Mouse (Mus musculus) embryonic facial prominence, embryonic 15.5 days (tissue): ENCODE results near the gene Sgms2. TPM values are rescaled to one million over a fixed set of nuclear protein-coding genes. Genes with fewer than 3 reads are reported as not detected.

Experiments
- ATAC-seq: fragments of 200-750 bp; cut with Nextera tagmentation; 2 replicates; pipeline ENCODE4 v1.8.0; 2017; ENCODE audit warnings: low read depth, moderate TSS enrichment; ENCODE audit not compliant: insufficient number of reproducible peaks, low FRiP score, low TSS enrichment
- H3K27ac ChIP-seq: fragments of 300-500 bp; sonication (generic); replicated peaks from 2 replicates; pipeline ENCODE4 v1.5.1; 2015; ENCODE audit warnings: mild to moderate bottlenecking, inconsistent platforms
- H3K27me3 ChIP-seq: fragments of 300-500 bp; sonication (generic); 2 replicates; pipeline ENCODE4 v1.6.1; 2015; ENCODE audit warnings: inconsistent platforms
- H3K36me3 ChIP-seq: fragments of 300-500 bp; sonication (generic); 2 replicates; pipeline ENCODE4 v1.6.1; 2015; ENCODE audit warnings: mild to moderate bottlenecking, inconsistent platforms
- H3K4me1 ChIP-seq: fragments of 300-500 bp; sonication (generic); 2 replicates; pipeline ENCODE4 v1.6.1; 2015; ENCODE audit warnings: inconsistent platforms
- H3K4me2 ChIP-seq: fragments of 300-500 bp; sonication (generic); replicated peaks from 2 replicates; pipeline ENCODE4 v1.6.1; 2015; ENCODE audit warnings: mild to moderate bottlenecking, inconsistent platforms
- H3K4me3 ChIP-seq: fragments of 300-500 bp; sonication (generic); replicated peaks from 2 replicates; pipeline ENCODE4 v1.5.1; 2015; ENCODE audit warnings: mild to moderate bottlenecking, inconsistent platforms
- H3K9ac ChIP-seq: fragments of 300-500 bp; sonication (generic); 2 replicates; pipeline ENCODE4 v1.6.1; 2015; ENCODE audit warnings: inconsistent platforms
- H3K9me3 ChIP-seq: fragments of 300-500 bp; sonication (generic); replicated peaks from 2 replicates; pipeline ENCODE4 v1.6.1; 2016; ENCODE audit warnings: inconsistent platforms
- WGBS: fragments of 180-500 bp; shearing (Covaris S2); methylation state at CpG from one replicate; pipeline ENCODE4 v1.1.7; 2015; 5-methylcytosine and 5-hydroxymethylcytosine counted together
- polyA plus RNA-seq: library from polyadenylated mRNA; unstranded; fragments of >200 nt; fragmentation: Nextera tagmentation; extraction: Ambion mirVana; gene quantifications from 2 replicates; pipeline ENCODE4 v1.2.1, GENCODE M21; 2015

Gene Sgms2
- polyA plus RNA-seq, 1 experiment from 2014 or later = 24.3 TPM

GRCm38 (mm10) chr3:131466371-131466770, 24.8 kb downstream of the Sgms2 start:
- ATAC-seq = no peak
- peaks cover 2% of the 10 kb centered on the region; the same call in 1 of the 2 replicates for H3K4me1 ChIP-seq
- H3K9ac ChIP-seq = no peak overlapping the region
- no peaks in the 10 kb centered on the region for H3K27me3 ChIP-seq
- WGBS = 86% methylated on average over 6 of the region's 6 CpGs
- H3K27ac ChIP-seq = no peak overlapping the region
- no peaks in the 10 kb centered on the region for H3K9me3 ChIP-seq
- H3K4me2 ChIP-seq = no peak overlapping the region
- no peak overlapping the region for H3K4me3 ChIP-seq
- no peaks in the 10 kb centered on the region for H3K36me3 ChIP-seq

- Histone ChIP-seq H3K4me1 (no peaks in the 10 kb centered on the region), H3K27me3 (no peaks in the 10 kb centered on the region), H3K9ac (no peak overlapping the region), H3K4me3 (no peak overlapping the region), H3K36me3 (no peaks in the 10 kb centered on the region), H3K9me3 (no peaks in the 10 kb centered on the region), H3K27ac (no peak overlapping the region), H3K4me2 (no peak overlapping the region)
- no peak for ATAC-seq
- 87% methylated on average over 3 of the region's 3 CpGs for WGBS
Observed at GRCm38 (mm10) chr3:131465536-131466260, 25.5 kb downstream of the Sgms2 start.

GRCm38 (mm10) chr3:131372996-131373395, 118.2 kb downstream of the Sgms2 start:
- Histone ChIP-seq H3K4me2 (no peak overlapping the region), H3K9me3 (no peaks in the 10 kb centered on the region), H3K36me3 (no peaks in the 10 kb centered on the region), H3K27ac (no peak overlapping the region), H3K4me3 (no peak overlapping the region), H3K27me3 (no peaks in the 10 kb centered on the region), H3K9ac (no peak overlapping the region), H3K4me1 (no peaks in the 10 kb centered on the region)
- ATAC-seq = no peak
- 77% methylated on average over 7 of the region's 7 CpGs for WGBS

GRCm38 (mm10) chr3:131368678-131369077, 122.5 kb downstream of the Sgms2 start:
- H3K4me2 ChIP-seq = no peak overlapping the region
- no peaks in the 10 kb centered on the region for H3K4me1 ChIP-seq
- no peak overlapping the region for H3K9ac ChIP-seq
- ATAC-seq = no peak
- no peaks in the 10 kb centered on the region for H3K9me3 ChIP-seq
- H3K27me3 ChIP-seq = no peaks in the 10 kb centered on the region
- WGBS = 84% methylated on average over 8 of the region's 8 CpGs
- H3K27ac ChIP-seq = no peak overlapping the region
- no peaks in the 10 kb centered on the region for H3K36me3 ChIP-seq
- no peak overlapping the region for H3K4me3 ChIP-seq

GRCm38 (mm10) chr3:131367452-131367851, 123.8 kb downstream of the Sgms2 start:
- Histone ChIP-seq H3K27me3 (no peaks in the 10 kb centered on the region), H3K4me2 (no peak overlapping the region), H3K4me3 (no peak overlapping the region), H3K4me1 (no peaks in the 10 kb centered on the region), H3K9ac (no peak overlapping the region), H3K9me3 (no peaks in the 10 kb centered on the region), H3K36me3 (no peaks in the 10 kb centered on the region), H3K27ac (no peak overlapping the region)
- 82% methylated on average over 4 of the region's 4 CpGs for WGBS
- no peak for ATAC-seq

GRCm38 (mm10) chr3:131364632-131365446, 126.4 kb downstream of the Sgms2 start:
- H3K4me1 ChIP-seq = no peaks in the 10 kb centered on the region
- H3K9ac ChIP-seq = no peak overlapping the region
- no peak overlapping the region for H3K27ac ChIP-seq
- WGBS = 62% methylated on average over 23 of the region's 23 CpGs
- ATAC-seq = no peak
- H3K4me3 ChIP-seq = no peak overlapping the region
- H3K4me2 ChIP-seq = no peak overlapping the region
- no peaks in the 10 kb centered on the region for H3K36me3 ChIP-seq
- H3K27me3 ChIP-seq = no peaks in the 10 kb centered on the region
- H3K9me3 ChIP-seq = no peaks in the 10 kb centered on the region

- ATAC-seq = no peak
- no peak overlapping the region for H3K27ac ChIP-seq
- WGBS = 60% methylated on average over 8 of the region's 8 CpGs
- H3K9me3 ChIP-seq = no peaks in the 10 kb centered on the region
- no peak overlapping the region for H3K4me2 ChIP-seq
- H3K36me3 ChIP-seq = no peaks in the 10 kb centered on the region
- H3K4me1 ChIP-seq = no peaks in the 10 kb centered on the region
- no peaks in the 10 kb centered on the region for H3K27me3 ChIP-seq
- no peak overlapping the region for H3K9ac ChIP-seq
- no peak overlapping the region for H3K4me3 ChIP-seq
Observed at GRCm38 (mm10) chr3:131364194-131364593, 127.0 kb downstream of the Sgms2 start.

- Histone ChIP-seq H3K9me3 (no peaks in the 10 kb centered on the region), H3K4me2 (no peak overlapping the region), H3K4me1 (no peaks in the 10 kb centered on the region), H3K27me3 (no peaks in the 10 kb centered on the region), H3K9ac (no peak overlapping the region), H3K4me3 (no peak overlapping the region), H3K27ac (no peak overlapping the region), H3K36me3 (no peaks in the 10 kb centered on the region)
- no peak for ATAC-seq
- 88% methylated on average over 14 of the region's 14 CpGs for WGBS
Observed at GRCm38 (mm10) chr3:131363602-131364001, 127.6 kb downstream of the Sgms2 start.

- no peak overlapping the region for H3K27ac ChIP-seq
- 71% methylated on average over 4 of the region's 4 CpGs for WGBS
Observed at GRCm38 (mm10) chr3:131361960-131362359, 129.3 kb downstream of the Sgms2 start.

GRCm38 (mm10) chr3:131359011-131359410, 132.2 kb downstream of the Sgms2 start:
- 79% methylated on average over 5 of the region's 5 CpGs for WGBS
- Histone ChIP-seq H3K9me3 (no peaks in the 10 kb centered on the region), H3K9ac (no peak overlapping the region), H3K4me2 (no peak overlapping the region), H3K4me1 (no peaks in the 10 kb centered on the region), H3K27ac (no peak overlapping the region), H3K36me3 (no peaks in the 10 kb centered on the region), H3K27me3 (no peaks in the 10 kb centered on the region), H3K4me3 (no peak overlapping the region)
- ATAC-seq = no peak

More at GRCm38 (mm10) chr3:131361960-131362359, 129.3 kb downstream of the Sgms2 start:
- H3K4me1 ChIP-seq = no peaks in the 10 kb centered on the region
- H3K4me2 ChIP-seq = no peak overlapping the region
- no peak for ATAC-seq
- H3K27me3 ChIP-seq = no peaks in the 10 kb centered on the region
- no peaks in the 10 kb centered on the region for H3K9me3 ChIP-seq
- no peak overlapping the region for H3K9ac ChIP-seq
- H3K36me3 ChIP-seq = no peaks in the 10 kb centered on the region
- H3K4me3 ChIP-seq = no peak overlapping the region

GRCm38 (mm10) chr3:131358205-131358604, 133.0 kb downstream of the Sgms2 start:
- Histone ChIP-seq H3K4me2 (no peak overlapping the region), H3K4me1 (no peaks in the 10 kb centered on the region), H3K36me3 (no peaks in the 10 kb centered on the region), H3K9ac (no peak overlapping the region), H3K9me3 (no peaks in the 10 kb centered on the region), H3K27me3 (no peaks in the 10 kb centered on the region), H3K4me3 (no peak overlapping the region), H3K27ac (no peak overlapping the region)
- no peak for ATAC-seq
- 51% methylated on average over 5 of the region's 5 CpGs for WGBS
